Mouse (Mus musculus): ENCODE results near the gene Mettl26. TPM values are rescaled to one million over a fixed set of nuclear protein-coding genes. Genes with fewer than 3 reads are reported as not detected.

The Mettl26 gene
- polyA plus RNA-seq, 1 experiment: 196 TPM

- Histone ChIP-seq H3K27ac (ENCODE audit: insufficient read depth, low read depth, low read length) (0 out of 2 replicates have a peak overlapping the region, but pooled peaks have one; percentile 4), H3K4me3 (ENCODE audit: low read depth, low read length) (no peak overlapping the region), H3K27me3 (ENCODE audit: control insufficient read depth, insufficient read depth, low read length) (no peaks in the 10 kb centered on the region), H3K4me1 (ENCODE audit: control insufficient read depth, insufficient read depth, insufficient read length, low read length) (peaks cover 39% of the 10 kb centered on the region), H3K36me3 (ENCODE audit: control insufficient read depth, insufficient read depth, low read length) (peaks cover 35% of the 10 kb centered on the region)
- no peak for TF ChIP-seq CTCF (IDR thresholded peaks at IDR 0.05; ENCODE audit: extremely low read depth, insufficient read length, insufficient replicate concordance, low read depth, low read length)
- no peak for TF ChIP-seq POLR2A (IDR thresholded peaks at IDR 0.05; ENCODE audit: low read depth, low read length)
- WGBS: 80% methylated on average over 3 of the region's 3 CpGs
These were observed 37.3 kb upstream of the Mettl26 start for GRCm38 (mm10) chr17:25837533-25837932.

- peaks cover 35% of the 10 kb centered on the region for H3K36me3 ChIP-seq (ENCODE audit: control insufficient read depth, insufficient read depth, low read length)
- H3K4me1 ChIP-seq (ENCODE audit: control insufficient read depth, insufficient read depth, insufficient read length, low read length): peaks cover 45% of the 10 kb centered on the region
- 82% methylated on average over 4 of the region's 4 CpGs for WGBS
These were observed 36.0 kb upstream of the Mettl26 start for GRCm38 (mm10) chr17:25838904-25839303.

GRCm38 (mm10) chr17:25839455-25840235 lies 35.2 kb upstream of the Mettl26 start:
- 53% methylated on average over 14 of the region's 14 CpGs for WGBS
- peak overlapping the region; percentile 60; the same call in 1 of the 2 replicates for H3K27ac ChIP-seq (ENCODE audit: insufficient read depth, low read depth, low read length)

More at GRCm38 (mm10) chr17:25838904-25839303, 36.0 kb upstream of the Mettl26 start:
- no peaks in the 10 kb centered on the region for H3K27me3 ChIP-seq (ENCODE audit: control insufficient read depth, insufficient read depth, low read length)
- H3K27ac ChIP-seq (ENCODE audit: insufficient read depth, low read depth, low read length): peak overlapping the region; percentile 10; the same call in 1 of the 2 replicates
- H3K4me3 ChIP-seq (ENCODE audit: low read depth, low read length): no peak overlapping the region
- TF ChIP-seq CTCF (IDR thresholded peaks at IDR 0.05; ENCODE audit: extremely low read depth, insufficient read length, insufficient replicate concordance, low read depth, low read length) (no peak), POLR2A (IDR thresholded peaks at IDR 0.05; ENCODE audit: low read depth, low read length) (no peak)

GRCm38 (mm10) chr17:25840519-25840918 lies 34.4 kb upstream of the Mettl26 start:
- no peak overlapping the region for H3K4me3 ChIP-seq (ENCODE audit: low read depth, low read length)
- H3K36me3 ChIP-seq (ENCODE audit: control insufficient read depth, insufficient read depth, low read length): peaks cover 35% of the 10 kb centered on the region
- H3K4me1 ChIP-seq (ENCODE audit: control insufficient read depth, insufficient read depth, insufficient read length, low read length): peaks cover 30% of the 10 kb centered on the region
- 94% methylated on average over 6 of the region's 6 CpGs for WGBS
- no peaks in the 10 kb centered on the region for H3K27me3 ChIP-seq (ENCODE audit: control insufficient read depth, insufficient read depth, low read length)
- TF ChIP-seq CTCF (IDR thresholded peaks at IDR 0.05; ENCODE audit: extremely low read depth, insufficient read length, insufficient replicate concordance, low read depth, low read length): no peak
- no peak for TF ChIP-seq POLR2A (IDR thresholded peaks at IDR 0.05; ENCODE audit: low read depth, low read length)
- no peak overlapping the region for H3K27ac ChIP-seq (ENCODE audit: insufficient read depth, low read depth, low read length)

More at GRCm38 (mm10) chr17:25839455-25840235, 35.2 kb upstream of the Mettl26 start:
- 0 out of 2 replicates have a peak overlapping the region, but pooled peaks have one; percentile 11 for H3K4me3 ChIP-seq (ENCODE audit: low read depth, low read length)
- H3K4me1 ChIP-seq (ENCODE audit: control insufficient read depth, insufficient read depth, insufficient read length, low read length): peaks cover 38% of the 10 kb centered on the region
- TF ChIP-seq POLR2A (IDR thresholded peaks at IDR 0.05; ENCODE audit: low read depth, low read length) (no peak), CTCF (IDR thresholded peaks at IDR 0.05; ENCODE audit: extremely low read depth, insufficient read length, insufficient replicate concordance, low read depth, low read length) (no peak)
- H3K27me3 ChIP-seq (ENCODE audit: control insufficient read depth, insufficient read depth, low read length): no peaks in the 10 kb centered on the region
- peaks cover 35% of the 10 kb centered on the region for H3K36me3 ChIP-seq (ENCODE audit: control insufficient read depth, insufficient read depth, low read length)

GRCm38 (mm10) chr17:25841117-25841880 lies 33.6 kb upstream of the Mettl26 start, which contains the start of gene Gm20683:
Gene Gm20683 (minus strand): TSS chr17:25841763.
- Histone ChIP-seq H3K27ac (ENCODE audit: insufficient read depth, low read depth, low read length) (no peak within 1 kb of the TSS), H3K27me3 (ENCODE audit: control insufficient read depth, insufficient read depth, low read length) (no peaks in the 10 kb centered on the region), H3K4me3 (ENCODE audit: low read depth, low read length) (no peak within 1 kb of the TSS), H3K4me1 (ENCODE audit: control insufficient read depth, insufficient read depth, insufficient read length, low read length) (peaks cover 23% of the 10 kb centered on the region), H3K36me3 (ENCODE audit: control insufficient read depth, insufficient read depth, low read length) (peaks cover 35% of the 10 kb centered on the region)
- no peak for TF ChIP-seq POLR2A (IDR thresholded peaks at IDR 0.05; ENCODE audit: low read depth, low read length)
- no peak for TF ChIP-seq CTCF (IDR thresholded peaks at IDR 0.05; ENCODE audit: extremely low read depth, insufficient read length, insufficient replicate concordance, low read depth, low read length)
- 94% methylated on average over 22 of the region's 22 CpGs for WGBS

GRCm38 (mm10) chr17:25842509-25842908 lies 32.4 kb upstream of the Mettl26 start:
- TF ChIP-seq POLR2A (IDR thresholded peaks at IDR 0.05; ENCODE audit: low read depth, low read length) (no peak), CTCF (IDR thresholded peaks at IDR 0.05; ENCODE audit: extremely low read depth, insufficient read length, insufficient replicate concordance, low read depth, low read length) (no peak)

More at GRCm38 (mm10) chr17:25842509-25842908, 32.4 kb upstream of the Mettl26 start:
- peaks cover 14% of the 10 kb centered on the region for H3K4me1 ChIP-seq (ENCODE audit: control insufficient read depth, insufficient read depth, insufficient read length, low read length)
- 92% methylated on average over 3 of the region's 3 CpGs for WGBS
- no peaks in the 10 kb centered on the region for H3K27me3 ChIP-seq (ENCODE audit: control insufficient read depth, insufficient read depth, low read length)
- H3K4me3 ChIP-seq (ENCODE audit: low read depth, low read length): no peak overlapping the region
- H3K36me3 ChIP-seq (ENCODE audit: control insufficient read depth, insufficient read depth, low read length): peaks cover 35% of the 10 kb centered on the region
- H3K27ac ChIP-seq (ENCODE audit: insufficient read depth, low read depth, low read length): no peak overlapping the region

All from small intestine, adult 2 months (tissue).